Mouse (Mus musculus): ENCODE measurements around the gene Kat6b. TPM values are rescaled to one million over a fixed set of nuclear protein-coding genes. Genes with fewer than 3 reads are reported as not detected.
"Not testable (repeated sequence)": the region's sequence is repeated elsewhere in the genome, so short reads cannot be mapped to it uniquely, and the experiment has no call there.

Kat6b gene
- total RNA-seq, 2 experiments from 2014 or later: 104 to 117 TPM

- no peak overlapping the region; the same call in 1 of the 2 replicates for H3K4me3 ChIP-seq
- no peak for DNase-seq (ENCODE audit: low spot score in 2 of 2)
- 0 out of 2 replicates have a peak overlapping the region, but pooled peaks have one; percentile 36 for H3K27ac ChIP-seq
- no peak for TF ChIP-seq CTCF (conservative IDR thresholded peaks at IDR 0.05)
Observed at GRCm38 (mm10) chr14:21519307-21519706, 38.1 kb downstream of the Kat6b start.

- no peak for DNase-seq (ENCODE audit: low spot score in 2 of 2)
- Histone ChIP-seq H3K4me3 (no peak overlapping the region), H3K27ac (no peak overlapping the region)
- TF ChIP-seq CTCF (conservative IDR thresholded peaks at IDR 0.05): no peak
Observed at GRCm38 (mm10) chr14:21520496-21520895, 39.3 kb downstream of the Kat6b start.

GRCm38 (mm10) chr14:21521496-21521895 is 40.3 kb downstream of the Kat6b start:
- not testable (repeated sequence) for H3K27ac ChIP-seq; H3K4me3 ChIP-seq; DNase-seq (ENCODE audit: low spot score in 2 of 2)

- no peak for TF ChIP-seq CTCF (conservative IDR thresholded peaks at IDR 0.05)
- no peak for DNase-seq (ENCODE audit: low spot score in 2 of 2)
- H3K4me3 ChIP-seq: no peak overlapping the region
Observed at GRCm38 (mm10) chr14:21522312-21522978, 41.2 kb downstream of the Kat6b start.

GRCm38 (mm10) chr14:21523234-21523633 is 42.0 kb downstream of the Kat6b start:
- TF ChIP-seq CTCF (conservative IDR thresholded peaks at IDR 0.05): no peak
- peak overlapping the region; percentile 83 for H3K27ac ChIP-seq

More at GRCm38 (mm10) chr14:21522312-21522978, 41.2 kb downstream of the Kat6b start:
- H3K27ac ChIP-seq: peak overlapping the region; percentile 40

GRCm38 (mm10) chr14:21523851-21524441 is 42.7 kb downstream of the Kat6b start:
- no peak for TF ChIP-seq CTCF (conservative IDR thresholded peaks at IDR 0.05)
- H3K4me3 ChIP-seq: peak overlapping the region; percentile 16; the same call in 1 of the 2 replicates
- DNase-seq (ENCODE audit: low spot score in 2 of 2): peak in 1 of 2 experiments; percentile 44
- H3K27ac ChIP-seq: peak overlapping the region; percentile 83

More at GRCm38 (mm10) chr14:21523234-21523633, 42.0 kb downstream of the Kat6b start:
- no peak for DNase-seq (ENCODE audit: low spot score in 2 of 2)
- peak overlapping the region; percentile 16 for H3K4me3 ChIP-seq

- TF ChIP-seq CTCF (conservative IDR thresholded peaks at IDR 0.05): no peak
- Histone ChIP-seq H3K4me3 (no peak overlapping the region), H3K27ac (no peak overlapping the region)
- DNase-seq (ENCODE audit: low spot score in 2 of 2): no peak
Observed at GRCm38 (mm10) chr14:21525674-21526073, 44.4 kb downstream of the Kat6b start.

GRCm38 (mm10) chr14:21533566-21533965 is 52.3 kb downstream of the Kat6b start:
- no peak for DNase-seq (ENCODE audit: low spot score in 2 of 2)
- no peak for TF ChIP-seq CTCF (conservative IDR thresholded peaks at IDR 0.05)
- no peak overlapping the region for H3K4me3 ChIP-seq
- peak overlapping the region; percentile 49; the same call in 1 of the 2 replicates for H3K27ac ChIP-seq

GRCm38 (mm10) chr14:21534066-21534465 is 52.8 kb downstream of the Kat6b start:
- peak overlapping the region; percentile 49; the same call in 1 of the 2 replicates for H3K27ac ChIP-seq

GRCm38 (mm10) chr14:21534542-21535272 is 53.5 kb downstream of the Kat6b start:
- DNase-seq (ENCODE audit: low spot score in 2 of 2): no peak
- Histone ChIP-seq H3K4me3 (no peak overlapping the region), H3K27ac (peak overlapping the region; percentile 49; the same call in 1 of the 2 replicates)
- no peak for TF ChIP-seq CTCF (conservative IDR thresholded peaks at IDR 0.05)

More at GRCm38 (mm10) chr14:21534066-21534465, 52.8 kb downstream of the Kat6b start:
- H3K4me3 ChIP-seq: no peak overlapping the region
- DNase-seq (ENCODE audit: low spot score in 2 of 2): no peak
- TF ChIP-seq CTCF (conservative IDR thresholded peaks at IDR 0.05): 0 out of 2 replicates have a peak, but pooled peaks have one; percentile 11

GRCm38 (mm10) chr14:21536485-21537181 is 55.4 kb downstream of the Kat6b start:
- no peak for DNase-seq (ENCODE audit: low spot score in 2 of 2)
- H3K27ac ChIP-seq: no peak overlapping the region
- TF ChIP-seq CTCF (conservative IDR thresholded peaks at IDR 0.05): no peak
- H3K4me3 ChIP-seq: no peak overlapping the region

GRCm38 (mm10) chr14:21537838-21538237 is 56.6 kb downstream of the Kat6b start:
- Histone ChIP-seq H3K27ac (no peak overlapping the region), H3K4me3 (no peak overlapping the region)
- TF ChIP-seq CTCF (conservative IDR thresholded peaks at IDR 0.05): no peak
- no peak for DNase-seq (ENCODE audit: low spot score in 2 of 2)

All from layer of hippocampus, adult 2 months (tissue).